Mouse (Mus musculus) brain, embryonic 14.5 days (tissue): ENCODE data around the gene Ifnlr1.

ENCODE experiments used
- CTCF ChIP-seq: fragments of 200-500 bp; IDR thresholded peaks from 2 replicates; pipeline ENCODE4 v1.5.1; 2012; ENCODE audit warnings: inconsistent platforms, mild to moderate bottlenecking, moderate library complexity, borderline replicate concordance; ENCODE audit not compliant: insufficient read depth, insufficient read length; ENCODE audit errors: extremely low read depth
- POLR2A ChIP-seq: fragments of 200-500 bp; IDR thresholded peaks from 2 replicates; pipeline ENCODE4 v1.6.1; 2012; ENCODE audit warnings: mild to moderate bottlenecking, inconsistent platforms, borderline replicate concordance; ENCODE audit not compliant: poor library complexity, insufficient read depth, insufficient read length, severe bottlenecking; ENCODE audit errors: extremely low read depth

- TF ChIP-seq CTCF (no peak), POLR2A (no peak)
Observed at GRCm38 (mm10) chr4:135658484-135658883, 27.6 kb upstream of the Ifnlr1 start.
